Mouse (Mus musculus) intestine, embryonic 15.5 days (tissue): Measurements from ENCODE around the gene Tmprss9. TPM values are rescaled to one million over a fixed set of nuclear protein-coding genes. Genes with fewer than 3 reads are reported as not detected.

Experiments
- ATAC-seq: fragments of 200-750 bp; cut with Nextera tagmentation; 2 replicates; pipeline ENCODE4 v1.8.0; 2017; ENCODE audit warnings: moderate TSS enrichment, moderate library complexity
- H3K27ac ChIP-seq: fragments of 300-500 bp; sonication (generic); 2 replicates; pipeline ENCODE4 v1.5.1; 2015; ENCODE audit warnings: mild to moderate bottlenecking, inconsistent platforms
- H3K27me3 ChIP-seq: fragments of 300-500 bp; sonication (generic); replicated peaks from 2 replicates; pipeline ENCODE4 v1.6.1; 2015; ENCODE audit warnings: inconsistent platforms
- H3K36me3 ChIP-seq: fragments of 300-500 bp; sonication (generic); 2 replicates; pipeline ENCODE4 v1.6.1; 2015; ENCODE audit warnings: inconsistent platforms
- H3K4me1 ChIP-seq: fragments of 300-500 bp; sonication (generic); replicated peaks from 2 replicates; pipeline ENCODE4 v1.6.1; 2015; ENCODE audit warnings: inconsistent platforms
- H3K4me2 ChIP-seq: fragments of 300-500 bp; sonication (generic); replicated peaks from 2 replicates; pipeline ENCODE4 v1.6.1; 2015; ENCODE audit warnings: mild to moderate bottlenecking, inconsistent platforms
- H3K4me3 ChIP-seq: fragments of 300-500 bp; sonication (generic); replicated peaks from 2 replicates; pipeline ENCODE4 v1.5.1; 2015; ENCODE audit warnings: inconsistent platforms
- H3K9ac ChIP-seq: fragments of 300-500 bp; sonication (generic); 2 replicates; pipeline ENCODE4 v1.6.1; 2015; ENCODE audit warnings: inconsistent platforms
- H3K9me3 ChIP-seq: fragments of 300-500 bp; sonication (generic); 2 replicates; pipeline ENCODE4 v1.6.1; 2016; ENCODE audit warnings: inconsistent platforms
- WGBS: fragments of 180-500 bp; shearing (Covaris S2); methylation state at CpG from one replicate; pipeline ENCODE4 v1.1.7; 2015; 5-methylcytosine and 5-hydroxymethylcytosine counted together
- polyA plus RNA-seq: library from polyadenylated mRNA; unstranded; fragments of >200 nt; fragmentation: Nextera tagmentation; extraction: Ambion mirVana; gene quantifications from 2 replicates; pipeline ENCODE4 v1.2.1, GENCODE M21; 2015

Gene Tmprss9
- polyA plus RNA-seq, 1 experiment from 2014 or later = 0.05 TPM

GRCm38 (mm10) chr10:80909375-80910162, 37.9 kb downstream of the Tmprss9 start:
- peaks cover 9% of the 10 kb centered on the region; the same call in 1 of the 2 replicates for H3K4me1 ChIP-seq
- no peak overlapping the region for H3K27ac ChIP-seq
- H3K9ac ChIP-seq = no peak overlapping the region
- peaks cover 26% of the 10 kb centered on the region for H3K36me3 ChIP-seq
- H3K4me2 ChIP-seq = no peak overlapping the region
- ATAC-seq = no peak
- H3K9me3 ChIP-seq = no peaks in the 10 kb centered on the region
- no peaks in the 10 kb centered on the region for H3K27me3 ChIP-seq
- H3K4me3 ChIP-seq = no peak overlapping the region
- WGBS = 95% methylated on average over 22 of the region's 22 CpGs

- Histone ChIP-seq H3K4me1 (peaks cover 19% of the 10 kb centered on the region), H3K36me3 (peaks cover 17% of the 10 kb centered on the region), H3K4me2 (no peak overlapping the region)
Measured at GRCm38 (mm10) chr10:80911354-80911753, 39.7 kb downstream of the Tmprss9 start.

GRCm38 (mm10) chr10:80911891-80912290, 40.2 kb downstream of the Tmprss9 start:
- Histone ChIP-seq H3K27me3 (no peaks in the 10 kb centered on the region), H3K4me2 (no peak overlapping the region), H3K4me3 (no peak overlapping the region), H3K27ac (no peak overlapping the region), H3K9ac (no peak overlapping the region), H3K9me3 (no peaks in the 10 kb centered on the region), H3K4me1 (peaks cover 23% of the 10 kb centered on the region), H3K36me3 (peaks cover 17% of the 10 kb centered on the region)
- ATAC-seq = no peak

More at GRCm38 (mm10) chr10:80911354-80911753, 39.7 kb downstream of the Tmprss9 start:
- Histone ChIP-seq H3K27me3 (no peaks in the 10 kb centered on the region), H3K9me3 (no peaks in the 10 kb centered on the region), H3K4me3 (no peak overlapping the region), H3K9ac (no peak overlapping the region), H3K27ac (no peak overlapping the region)
- ATAC-seq = no peak
- 98% methylated on average over 4 of the region's 4 CpGs for WGBS

GRCm38 (mm10) chr10:80913364-80914011, 41.8 kb downstream of the Tmprss9 start:
- H3K36me3 ChIP-seq = peaks cover 17% of the 10 kb centered on the region

GRCm38 (mm10) chr10:80914253-80914656, 42.6 kb downstream of the Tmprss9 start:
- WGBS = 78% methylated on average over 5 of the region's 5 CpGs
- peak; percentile 44 for ATAC-seq
- Histone ChIP-seq H3K27me3 (no peaks in the 10 kb centered on the region), H3K36me3 (peaks cover 16% of the 10 kb centered on the region), H3K27ac (peak overlapping the region; percentile 27; the same call in 1 of the 2 replicates), H3K4me2 (no peak overlapping the region), H3K9me3 (no peaks in the 10 kb centered on the region), H3K9ac (no peak overlapping the region), H3K4me1 (peaks cover 30% of the 10 kb centered on the region), H3K4me3 (no peak overlapping the region)

More at GRCm38 (mm10) chr10:80913364-80914011, 41.8 kb downstream of the Tmprss9 start:
- peaks cover 30% of the 10 kb centered on the region for H3K4me1 ChIP-seq
- no peaks in the 10 kb centered on the region for H3K9me3 ChIP-seq
- H3K9ac ChIP-seq = no peak overlapping the region
- H3K27ac ChIP-seq = 0 out of 2 replicates have a peak overlapping the region, but pooled peaks have one; percentile 27
- H3K4me3 ChIP-seq = no peak overlapping the region
- 92% methylated on average over 7 of the region's 8 CpGs for WGBS
- H3K4me2 ChIP-seq = no peak overlapping the region
- H3K27me3 ChIP-seq = no peaks in the 10 kb centered on the region
- no peak for ATAC-seq

GRCm38 (mm10) chr10:80915260-80915659, 43.6 kb downstream of the Tmprss9 start:
- peaks cover 30% of the 10 kb centered on the region for H3K4me1 ChIP-seq
- H3K27ac ChIP-seq = no peak overlapping the region
- no peak overlapping the region for H3K4me2 ChIP-seq
- no peak for ATAC-seq
- peaks cover 6% of the 10 kb centered on the region; the same call in 1 of the 2 replicates for H3K36me3 ChIP-seq
- H3K27me3 ChIP-seq = no peaks in the 10 kb centered on the region
- no peaks in the 10 kb centered on the region for H3K9me3 ChIP-seq
- no peak overlapping the region for H3K9ac ChIP-seq
- 84% methylated on average over 2 of the region's 2 CpGs for WGBS
- no peak overlapping the region for H3K4me3 ChIP-seq

- Histone ChIP-seq H3K9ac (no peak overlapping the region), H3K4me1 (peaks cover 30% of the 10 kb centered on the region), H3K4me2 (no peak overlapping the region), H3K27me3 (no peaks in the 10 kb centered on the region), H3K27ac (no peak overlapping the region), H3K4me3 (no peak overlapping the region), H3K36me3 (0 out of 2 replicates have a peak, but pooled peaks cover 4% of the 10 kb centered on the region), H3K9me3 (no peaks in the 10 kb centered on the region)
- ATAC-seq = no peak
- 85% methylated on average over 4 of the region's 4 CpGs for WGBS
Measured at GRCm38 (mm10) chr10:80915736-80916135, 44.1 kb downstream of the Tmprss9 start.

GRCm38 (mm10) chr10:80917336-80917778, 45.7 kb downstream of the Tmprss9 start:
- peak overlapping the region; percentile 65 for H3K9ac ChIP-seq
- H3K27ac ChIP-seq = peak overlapping the region; percentile 72
- no peaks in the 10 kb centered on the region for H3K27me3 ChIP-seq
- H3K4me3 ChIP-seq = peak overlapping the region; percentile 67
- H3K36me3 ChIP-seq = no peaks in the 10 kb centered on the region
- ATAC-seq = peak; percentile 74
- H3K9me3 ChIP-seq = no peaks in the 10 kb centered on the region
- 2% methylated on average over 15 of the region's 15 CpGs for WGBS
- H3K4me2 ChIP-seq = peak overlapping the region; percentile 85
- H3K4me1 ChIP-seq = peaks cover 36% of the 10 kb centered on the region

- peak within 1 kb of the TSS; percentile 85 for H3K4me2 ChIP-seq
- peak within 1 kb of the TSS; percentile 65 for H3K9ac ChIP-seq
- H3K4me3 ChIP-seq = peak within 1 kb of the TSS; percentile 67
- no peaks in the 10 kb centered on the region for H3K9me3 ChIP-seq
- H3K27ac ChIP-seq = peak within 1 kb of the TSS; percentile 72
- no peaks in the 10 kb centered on the region for H3K27me3 ChIP-seq
- under 1% methylated on average over 61 of the region's 61 CpGs for WGBS
- no peaks in the 10 kb centered on the region for H3K36me3 ChIP-seq
- ATAC-seq = peak; percentile 55
- peaks cover 36% of the 10 kb centered on the region for H3K4me1 ChIP-seq
Measured at GRCm38 (mm10) chr10:80917779-80918434, 46.3 kb downstream of the Tmprss9 start, which contains the start of gene Lmnb2. Gene Lmnb2 (minus strand): TSS chr10:80918245.

GRCm38 (mm10) chr10:80921923-80922322, 50.3 kb downstream of the Tmprss9 start:
- Histone ChIP-seq H3K9ac (peak overlapping the region; percentile 32; the same call in 1 of the 2 replicates), H3K27me3 (no peaks in the 10 kb centered on the region), H3K4me3 (peak overlapping the region; percentile 23), H3K36me3 (no peaks in the 10 kb centered on the region), H3K9me3 (no peaks in the 10 kb centered on the region), H3K4me1 (peaks cover 14% of the 10 kb centered on the region; the same call in 1 of the 2 replicates), H3K27ac (peak overlapping the region; percentile 65; the same call in 1 of the 2 replicates), H3K4me2 (peak overlapping the region; percentile 62)
- ATAC-seq = peak; percentile 14; the same call in 1 of the 2 replicates
- 9% methylated on average over 16 of the region's 16 CpGs for whole genome bisulfite sequencing

GRCm38 (mm10) chr10:80925472-80925871, 53.8 kb downstream of the Tmprss9 start:
- 49% methylated on average over 3 of the region's 3 CpGs for WGBS
- ATAC-seq = no peak
- H3K36me3 ChIP-seq = no peaks in the 10 kb centered on the region
- H3K9ac ChIP-seq = no peak overlapping the region
- no peak overlapping the region for H3K4me3 ChIP-seq
- H3K4me1 ChIP-seq = peaks cover 19% of the 10 kb centered on the region
- H3K9me3 ChIP-seq = no peaks in the 10 kb centered on the region
- no peak overlapping the region for H3K4me2 ChIP-seq
- H3K27ac ChIP-seq = no peak overlapping the region
- no peaks in the 10 kb centered on the region for H3K27me3 ChIP-seq
